Mouse (Mus musculus): Measurements from ENCODE around the gene Fam124a.
"Not testable (repeated sequence)": the region's sequence is repeated elsewhere in the genome, so short reads cannot be mapped to it uniquely, and the experiment has no call there.

Fam124a gene

DNA sequence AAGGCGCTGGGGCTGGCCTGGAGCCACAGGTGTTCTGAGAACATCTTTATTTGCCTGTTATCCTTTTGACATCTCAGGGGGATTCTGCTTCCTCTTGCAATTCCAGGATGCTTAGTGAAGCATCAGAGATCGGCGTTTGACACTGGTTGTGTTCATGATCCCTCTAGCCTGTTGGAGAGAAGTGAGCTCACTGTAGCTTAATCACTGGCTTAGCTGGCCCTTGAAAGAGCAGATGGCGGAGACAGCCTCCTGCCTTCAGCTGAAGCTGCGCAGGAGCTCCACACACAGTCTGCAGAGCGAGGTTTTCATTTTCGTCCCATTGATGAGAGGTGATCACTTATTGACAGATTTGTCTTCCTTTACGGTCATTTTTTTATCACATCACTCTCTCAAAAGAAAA, 20.3 kb downstream of the Fam124a start:
- DNase-seq: no peak

DNA sequence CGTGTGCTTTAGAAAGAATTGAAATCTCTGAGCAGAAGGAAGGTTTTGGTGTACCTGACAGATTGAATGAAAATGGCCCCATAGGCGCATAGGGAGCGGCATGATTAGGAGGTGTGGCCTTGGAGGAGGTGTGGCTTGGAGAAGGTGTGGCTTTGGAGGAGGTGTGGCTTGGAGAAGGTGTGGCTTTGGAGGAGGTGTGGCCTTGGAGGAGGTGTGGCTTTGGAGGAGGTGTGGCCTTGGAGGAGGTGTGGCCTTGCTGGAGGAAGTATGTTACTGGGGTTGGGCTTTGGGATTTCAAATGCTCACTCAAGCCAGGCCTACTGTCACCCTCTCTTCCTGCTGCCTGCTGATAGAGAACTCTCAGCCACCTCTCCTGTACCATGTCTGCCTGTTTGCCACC, 25.4 kb downstream of the Fam124a start:
- no peak for DNase-seq

DNA sequence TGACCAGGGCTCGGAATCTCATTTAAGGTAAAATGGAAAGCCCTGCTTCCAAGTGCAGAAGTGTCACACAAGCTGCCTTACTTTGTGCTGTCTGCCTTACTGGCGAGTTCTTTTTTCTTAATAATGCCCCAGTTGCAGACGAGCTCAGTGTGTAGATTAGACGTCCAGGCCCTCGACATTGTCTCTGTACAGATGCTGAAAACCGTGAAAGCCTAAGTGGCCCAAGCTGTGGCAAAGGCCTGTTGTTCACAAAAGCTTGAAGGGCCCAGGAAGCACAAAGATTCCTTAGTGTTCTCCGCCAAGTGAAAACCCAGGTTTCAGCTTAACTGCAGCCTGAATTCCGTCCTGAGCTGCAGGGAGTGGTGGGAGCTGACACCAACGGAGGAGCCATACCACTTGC, 26.2 kb downstream of the Fam124a start:
- DNase-seq: no peak

DNA sequence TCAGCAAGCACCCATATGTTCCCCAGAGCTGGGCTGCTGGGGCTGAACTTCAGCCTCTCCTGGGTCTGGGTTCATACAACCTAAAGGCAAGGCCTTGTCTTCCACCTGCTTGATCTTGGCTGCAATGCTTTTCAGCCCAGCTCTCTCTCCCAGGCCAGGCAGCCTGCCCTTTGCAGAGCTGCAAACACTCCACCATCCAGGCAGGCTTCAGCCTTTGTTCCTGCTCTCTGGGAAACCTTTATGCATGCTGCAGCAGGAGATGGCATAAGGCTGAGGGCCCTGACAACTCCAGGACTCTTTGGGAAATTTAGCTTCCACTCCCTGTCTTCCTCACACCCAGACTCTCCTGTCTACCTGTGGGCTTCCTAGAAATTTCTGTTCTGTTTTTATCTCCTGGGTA, 29.1 kb downstream of the Fam124a start:
- no peak for DNase-seq

DNA sequence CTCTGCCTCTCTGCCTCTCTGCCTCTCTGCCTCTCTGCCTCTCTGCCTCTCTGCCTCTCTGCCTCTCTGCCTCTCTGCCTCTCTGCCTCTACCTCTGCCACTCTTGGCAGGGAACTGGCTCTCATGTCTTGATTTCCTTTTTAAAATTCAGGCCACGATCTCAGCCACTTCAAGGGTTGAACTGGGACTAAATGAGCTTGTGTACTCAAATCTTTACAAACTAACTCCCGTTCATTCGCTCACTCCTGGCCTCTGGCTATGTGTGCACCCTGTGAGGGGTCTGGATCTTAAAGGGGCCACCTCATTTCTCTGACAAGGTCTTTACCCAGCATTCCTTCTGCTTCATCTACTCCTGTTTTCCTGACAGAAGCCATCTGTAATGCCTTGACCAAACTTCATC, 29.8 kb downstream of the Fam124a start:
- DNase-seq: no peak

DNA sequence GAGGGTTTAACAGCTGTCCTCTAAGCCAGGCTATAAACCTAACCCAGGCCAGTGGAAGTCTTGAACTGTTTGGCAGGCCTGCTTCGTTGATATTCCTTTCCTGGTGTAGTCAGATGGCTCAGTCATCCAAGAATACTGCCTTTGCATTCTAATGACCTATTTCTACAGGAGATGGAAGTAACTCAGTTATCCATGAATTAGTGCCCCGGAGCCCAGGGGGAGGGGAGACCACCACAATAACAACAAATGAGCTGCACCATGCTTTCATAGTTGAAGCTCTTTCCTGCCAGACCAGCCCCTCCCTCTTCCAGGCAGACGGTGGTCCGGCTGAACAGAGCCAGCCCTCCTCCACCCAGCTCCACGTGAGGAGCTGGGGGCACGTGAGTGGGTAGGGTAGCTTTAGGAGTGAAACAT, 44.6 kb downstream of the Fam124a start:
- DNase-seq: no peak

DNA sequence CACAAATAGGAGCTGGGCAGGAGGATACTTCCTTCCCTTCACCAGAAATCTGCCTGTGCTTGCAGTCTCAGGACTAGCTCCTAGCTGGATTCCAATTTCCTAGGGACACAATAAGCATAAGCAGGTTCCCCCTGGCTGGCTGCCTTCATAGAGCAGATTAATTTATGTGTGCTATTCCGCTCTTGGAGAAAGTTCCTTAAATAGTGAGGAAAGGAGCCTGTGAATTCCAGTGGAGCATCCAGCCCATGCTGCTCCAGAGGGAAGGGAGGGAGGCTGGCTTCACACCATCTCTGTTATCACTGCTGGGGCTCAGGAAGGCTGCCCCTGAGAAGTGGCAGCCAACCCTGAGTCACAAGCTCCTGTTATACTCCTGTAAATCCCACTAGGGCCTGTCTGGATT, 46.7 kb downstream of the Fam124a start:
- DNase-seq: no peak

DNA sequence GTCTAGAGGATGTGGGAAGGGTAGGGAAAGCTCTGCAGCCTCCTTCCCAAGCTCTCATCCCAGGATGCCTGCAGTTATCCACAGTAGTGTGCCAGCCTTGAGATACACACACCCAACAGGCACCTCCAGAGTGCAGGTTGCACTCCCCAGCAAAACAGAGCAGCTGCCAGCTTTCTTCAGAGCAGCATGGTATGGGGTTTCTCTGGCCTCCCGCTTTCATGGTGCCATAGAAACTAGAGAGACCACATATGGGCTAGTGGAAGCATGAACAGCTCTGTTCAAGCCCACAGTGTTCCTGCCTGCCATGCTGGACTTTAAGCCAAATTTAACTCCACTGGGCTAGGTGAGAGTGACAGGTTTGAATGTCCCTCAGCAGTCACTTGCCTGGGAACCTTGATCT, 47.3 kb downstream of the Fam124a start:
- no peak for DNase-seq

DNA sequence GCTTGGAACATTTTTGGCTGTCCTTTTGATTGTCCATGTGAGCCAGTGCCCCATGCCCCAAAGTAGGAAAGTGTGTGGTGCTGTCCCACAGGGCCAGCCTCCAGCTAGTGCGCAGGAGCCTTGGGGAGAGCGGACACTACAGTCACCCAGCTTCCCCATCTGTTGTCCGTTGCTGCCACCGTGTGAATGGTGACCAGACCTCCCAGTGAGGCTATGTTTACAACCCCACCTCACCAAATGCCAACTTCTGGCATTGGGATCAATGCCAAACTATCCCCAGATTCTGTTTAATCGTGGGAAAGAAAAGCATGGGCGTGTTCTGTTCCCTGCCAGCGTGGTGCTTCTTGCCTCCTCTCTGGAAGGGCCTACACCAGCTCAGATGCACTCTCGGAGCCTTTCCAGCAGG, 52.3 kb downstream of the Fam124a start:
- no peak for DNase-seq

DNA sequence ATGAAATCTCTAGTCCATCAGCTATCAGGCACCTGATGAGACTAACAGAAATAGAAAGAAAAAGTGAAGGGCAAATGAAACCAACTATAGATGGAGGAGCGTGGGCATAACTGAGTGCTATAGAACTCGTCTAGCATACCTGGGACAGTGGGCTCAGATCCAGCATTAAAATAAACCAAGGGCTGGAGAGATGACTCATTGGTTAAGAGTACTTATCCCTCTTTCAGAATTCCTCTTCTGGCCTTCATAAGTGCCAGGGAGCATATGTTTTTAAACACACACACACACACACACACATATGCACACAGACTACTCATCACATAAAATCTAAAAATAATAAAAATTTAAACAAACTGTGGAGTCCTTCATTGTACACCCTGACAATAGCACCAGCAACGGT, 54.4 kb downstream of the Fam124a start:
- no peak for DNase-seq

DNA sequence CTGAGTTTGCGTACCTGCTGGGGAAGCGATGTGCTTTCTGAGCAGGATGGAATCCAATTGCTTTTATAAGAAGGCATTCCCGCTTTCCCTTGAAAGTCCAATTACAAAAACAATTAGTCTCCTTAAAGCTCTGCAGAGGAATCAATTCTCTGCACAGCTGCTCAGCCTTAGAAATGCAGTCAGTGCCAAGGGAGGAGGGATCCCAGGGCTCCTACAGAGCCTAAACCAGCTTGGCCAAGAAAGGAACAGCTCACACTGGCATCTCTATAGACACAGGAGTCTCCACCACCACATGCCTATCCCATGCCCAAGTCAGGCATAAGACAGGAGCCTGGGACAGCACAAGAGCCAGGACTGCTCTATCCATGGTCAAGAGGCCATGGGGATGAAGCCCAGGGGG, 66.9 kb downstream of the Fam124a start:
- DNase-seq: no peak

DNA sequence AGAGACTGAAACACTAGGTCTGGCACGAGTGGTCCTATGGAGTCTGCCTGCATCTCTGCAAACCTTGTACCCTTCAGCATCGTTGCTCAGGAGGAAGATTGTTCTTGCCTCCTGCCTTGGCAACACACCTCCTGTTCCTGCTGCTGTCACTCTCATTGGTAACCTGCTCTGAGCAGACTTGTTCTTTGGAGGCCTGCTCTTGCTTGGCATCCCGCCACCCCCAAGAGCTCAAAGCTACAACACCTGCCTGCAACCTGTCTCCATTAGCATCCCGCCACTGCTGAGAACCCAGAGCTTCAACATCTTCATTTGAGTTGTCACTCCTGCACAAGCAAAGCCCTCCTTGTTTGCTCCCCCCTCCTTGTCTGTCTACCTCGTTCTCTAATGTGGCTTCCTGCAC, 72.4 kb downstream of the Fam124a start:
- no peak for DNase-seq

DNA sequence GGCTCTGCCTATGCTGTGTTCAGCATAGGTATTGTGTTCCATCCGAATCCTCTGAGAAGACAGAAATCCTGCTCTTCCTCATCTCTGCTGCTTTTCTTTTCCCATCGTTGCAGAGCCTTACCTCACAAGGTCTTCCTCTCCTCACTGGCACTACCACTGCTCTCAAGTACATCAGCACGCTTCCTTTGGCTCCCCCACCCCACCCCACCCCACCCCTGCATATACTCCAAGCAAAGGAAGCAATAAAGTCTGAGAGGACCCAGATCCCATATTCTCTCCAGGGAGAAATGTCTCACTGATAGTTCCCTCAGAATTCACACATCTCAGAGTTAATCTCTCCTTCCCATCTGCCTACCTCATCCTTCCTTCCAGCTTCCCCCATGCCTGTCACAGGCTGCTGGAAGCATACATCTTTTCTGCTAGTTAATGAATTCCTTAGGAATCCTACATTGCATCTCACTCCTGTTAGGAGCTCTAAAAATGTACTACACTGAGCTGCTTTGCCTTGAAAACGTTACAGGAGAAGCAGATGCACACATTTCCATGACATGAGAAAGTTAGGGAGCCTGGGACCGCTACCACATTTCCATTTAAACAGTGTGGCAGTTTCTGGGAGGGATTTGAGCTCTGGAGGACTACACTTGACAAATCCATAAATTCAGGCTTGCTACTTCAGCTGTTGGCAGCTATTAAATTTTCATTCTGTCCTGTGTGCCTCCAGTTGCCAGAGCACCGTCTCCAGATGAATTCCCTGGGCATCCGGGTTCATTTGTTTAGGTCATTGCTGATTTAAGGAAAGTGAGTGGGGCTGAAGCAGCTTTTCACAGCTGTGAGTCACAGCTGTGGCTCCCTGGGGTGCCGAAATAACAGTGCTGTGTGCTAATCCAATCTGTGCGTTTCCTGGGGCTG, 82.2 kb downstream of the Fam124a start:
- DNase-seq: no peak

DNA sequence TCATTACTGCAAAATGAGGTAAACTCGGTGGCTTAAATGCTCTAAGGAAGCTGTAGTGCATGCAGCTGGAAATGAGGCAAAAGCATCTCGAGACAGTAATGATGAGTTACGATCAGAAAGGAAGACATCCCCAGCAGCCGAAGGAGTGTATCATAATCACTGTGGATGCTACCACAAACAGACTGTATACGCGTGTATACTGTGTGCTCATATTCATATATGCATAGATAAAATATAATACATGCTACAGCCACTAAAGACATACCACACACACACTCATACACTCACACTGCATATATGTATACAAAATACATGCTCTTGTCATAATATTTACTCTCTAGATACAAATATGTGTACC, 82.8 kb downstream of the Fam124a start:
- no peak for DNase-seq

DNA sequence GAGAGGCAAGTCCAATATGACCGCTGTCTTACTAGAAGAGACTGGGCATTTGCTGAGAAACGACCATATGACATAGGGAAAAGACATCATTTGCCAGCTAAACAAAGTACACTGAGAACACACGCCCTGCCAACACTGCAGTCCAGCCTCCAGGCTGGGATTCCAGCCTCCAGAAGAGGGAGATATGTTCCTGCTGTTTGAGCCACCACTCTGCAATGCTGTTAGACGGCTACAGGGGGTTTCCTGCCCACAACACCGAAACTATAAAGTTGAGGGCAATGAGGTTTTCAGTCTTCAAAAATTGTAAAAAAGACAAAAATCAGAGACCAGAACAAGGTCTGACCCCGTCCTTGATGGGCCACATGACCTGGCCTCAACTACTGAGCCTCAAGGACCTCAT, 83.6 kb downstream of the Fam124a start:
- DNase-seq: no peak

DNA sequence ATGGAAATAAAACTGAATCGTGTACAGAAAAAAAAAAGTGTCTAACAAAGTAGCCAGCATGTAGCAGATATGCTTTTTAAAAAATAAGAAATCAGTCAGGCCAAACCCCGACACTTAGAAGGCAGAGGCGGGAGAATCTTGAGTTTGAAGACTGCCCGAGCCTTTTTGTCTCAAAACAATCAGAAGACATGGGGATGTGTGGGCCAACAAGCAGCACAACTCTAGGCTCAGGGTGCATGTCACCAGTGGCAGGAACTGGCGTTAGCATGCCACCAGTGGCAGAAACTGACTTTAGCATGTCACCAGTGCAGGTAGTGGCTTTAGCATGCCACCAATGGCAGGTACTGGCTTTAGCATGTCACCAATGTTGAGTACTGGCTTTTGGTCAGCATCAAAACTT, 84.0 kb downstream of the Fam124a start:
- DNase-seq: no peak

DNA sequence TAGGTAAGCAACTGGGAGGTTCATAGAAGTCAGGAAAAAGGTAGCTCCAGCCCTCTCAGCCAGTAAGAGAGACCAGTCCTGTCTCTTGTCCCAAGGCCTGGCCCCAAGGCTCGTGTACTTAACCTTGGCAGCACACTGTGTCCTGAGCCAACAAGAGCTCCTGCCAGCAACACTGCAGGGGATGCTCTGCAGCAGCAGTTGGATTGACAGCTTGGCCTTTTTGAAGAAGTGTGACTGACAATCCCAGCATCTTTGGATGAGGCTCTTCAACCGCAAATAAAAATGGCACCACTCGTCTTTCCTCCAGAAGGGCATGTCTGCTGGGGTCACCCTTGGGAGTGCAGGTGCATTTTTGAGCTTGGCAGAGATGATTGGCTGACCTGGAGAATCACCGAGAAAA, 84.9 kb downstream of the Fam124a start:
- no peak for DNase-seq

DNA sequence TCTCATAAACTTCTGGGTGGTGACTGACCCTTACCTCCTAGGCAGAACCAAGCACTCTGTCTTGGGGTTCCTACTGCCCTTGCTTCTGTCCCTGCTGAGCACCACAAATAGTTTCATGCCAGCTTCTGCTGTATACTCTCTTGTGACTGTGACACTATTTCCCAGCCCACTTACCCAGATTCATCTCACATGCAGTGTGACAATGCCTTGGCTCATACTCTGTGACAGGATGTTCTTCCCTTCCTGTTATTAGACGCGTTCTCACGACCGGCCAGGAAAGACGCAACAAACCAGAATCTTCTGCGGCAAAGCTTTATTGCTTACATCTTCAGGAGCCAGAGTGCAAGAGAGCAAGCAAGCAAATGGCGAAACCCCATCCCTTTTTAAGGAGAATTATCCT, 86.8 kb downstream of the Fam124a start:
- not testable (repeated sequence) for DNase-seq

DNA sequence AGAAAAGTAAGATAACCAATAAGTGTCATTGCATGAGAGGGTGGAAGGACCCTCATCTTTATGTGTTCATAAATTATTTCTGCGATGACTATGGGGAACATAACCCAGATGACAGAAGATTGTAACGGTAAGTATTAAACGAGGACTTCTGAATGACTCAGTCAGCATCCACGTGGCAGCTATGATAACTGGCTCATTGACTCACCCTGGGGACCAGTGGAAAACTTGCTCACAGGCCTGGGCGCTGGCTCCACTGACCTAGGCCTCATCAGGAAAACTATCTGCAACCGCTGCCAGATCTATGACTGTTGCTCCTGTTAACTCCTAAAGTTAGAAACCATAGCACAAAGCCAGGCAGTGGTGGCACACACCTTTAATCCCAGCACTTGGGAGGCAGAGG, 92.9 kb downstream of the Fam124a start:
- DNase-seq: no peak

DNA sequence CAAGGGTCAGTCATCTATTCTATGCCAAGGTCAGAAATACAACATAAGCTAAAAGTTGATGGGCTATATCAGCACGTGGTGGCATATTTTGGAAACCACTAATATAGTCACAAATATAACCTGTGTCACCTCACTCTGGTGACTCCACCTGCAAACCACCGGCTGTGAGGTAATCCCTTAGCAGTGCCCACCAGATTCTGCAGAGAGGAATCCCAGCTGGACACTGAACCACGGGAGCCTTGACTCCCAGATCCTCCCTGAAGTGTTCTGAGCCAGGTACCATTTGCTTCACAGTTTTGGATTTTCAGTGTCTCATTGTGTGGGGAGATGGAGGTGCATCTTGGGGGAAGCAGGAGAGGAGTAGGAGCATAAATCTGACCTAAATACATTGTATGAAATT, 94.8 kb downstream of the Fam124a start:
- no peak for DNase-seq

DNA sequence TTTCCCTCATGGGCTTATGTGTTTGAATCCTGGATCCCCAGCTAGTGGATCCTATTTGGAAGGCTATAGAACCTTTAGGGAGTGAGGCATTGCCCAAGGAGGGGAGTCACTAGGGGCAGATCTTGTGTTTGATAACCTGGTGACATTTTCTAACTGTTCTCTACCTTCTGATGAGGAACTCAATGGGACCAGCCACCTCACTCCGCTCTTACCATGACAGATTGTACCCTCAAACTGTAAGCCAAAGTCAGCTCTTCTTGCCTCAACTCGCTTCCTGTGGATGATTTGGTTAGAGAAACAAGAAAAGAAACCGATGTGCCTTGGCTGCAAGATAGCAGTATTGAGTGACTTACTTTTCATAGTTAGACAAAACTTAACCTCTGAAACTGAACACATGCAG, 96.2 kb downstream of the Fam124a start:
- DNase-seq: no peak

DNA sequence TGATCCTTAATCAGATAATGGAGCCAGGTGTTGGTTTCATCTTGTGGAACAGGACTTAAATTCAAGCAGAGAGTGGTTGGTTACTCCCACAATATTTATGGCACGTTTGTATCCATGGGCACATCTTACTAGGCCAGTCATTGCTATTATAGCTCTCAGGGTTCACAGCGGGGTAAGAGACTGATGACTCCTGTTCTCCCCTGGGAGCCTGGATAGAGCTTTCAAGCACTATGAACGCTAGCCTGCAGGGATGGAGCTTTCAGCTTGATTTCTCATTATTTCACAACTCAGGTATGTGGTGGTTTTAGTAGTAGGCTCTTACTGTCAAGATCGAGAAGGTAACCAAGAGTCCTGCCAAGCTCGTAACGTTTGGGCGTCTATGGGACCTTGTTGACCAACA, 100.5 kb downstream of the Fam124a start:
- no peak for DNase-seq

DNA sequence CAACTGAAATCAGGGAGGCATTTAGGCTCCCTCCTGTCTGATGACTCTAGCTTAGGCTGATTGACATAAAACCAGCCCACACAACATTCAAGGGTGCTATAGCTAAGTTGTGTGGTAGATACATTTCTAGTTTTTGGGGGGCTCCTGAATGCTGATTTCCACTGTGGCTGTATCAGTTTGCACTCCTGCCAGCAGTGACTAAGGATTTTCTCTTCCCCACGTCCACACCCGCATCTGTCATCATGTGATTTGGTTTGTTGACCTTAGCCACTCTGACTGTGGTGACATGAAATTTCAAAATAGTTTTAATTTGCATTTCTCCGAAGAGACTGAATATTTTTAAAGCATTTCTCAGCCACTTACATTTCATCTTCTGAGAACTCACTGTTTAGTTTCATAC, 101.9 kb downstream of the Fam124a start:
- DNase-seq: no peak
